Mouse (Mus musculus) right cerebral cortex, postnatal 25 days (tissue): ENCODE results near the gene Rgs6.
A peak's percentile ranks its signal among the peaks of the same experiment; 100 is the strongest.

ENCODE experiments used
- DNase-seq: peaks from one replicate; pipeline ENCODE4 v3.0.0; 2022

Gene Rgs6

GRCm38 (mm10) chr12:82768726-82769125 is 180.6 kb downstream of the Rgs6 start:
- DNase-seq, result no peak

DNA sequence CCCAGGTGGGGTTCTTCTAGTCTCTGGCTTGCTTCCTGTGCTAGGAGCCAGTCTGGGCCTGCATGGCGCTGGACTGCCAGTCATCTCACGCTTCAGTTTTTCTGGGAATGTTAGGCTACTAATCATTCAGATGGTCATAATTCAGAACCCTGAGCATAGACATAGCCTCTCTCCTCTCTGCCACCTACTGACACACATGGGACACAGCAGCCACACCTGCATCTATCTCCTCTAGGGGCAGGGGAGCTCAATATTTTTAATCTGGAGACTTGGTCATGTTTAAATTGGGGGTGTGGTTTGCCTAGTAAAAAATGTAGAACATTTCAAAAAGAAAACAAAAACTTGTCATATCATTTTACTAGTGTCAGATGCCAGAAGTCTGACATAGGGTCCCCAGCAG is 184.1 kb downstream of the Rgs6 start:
- DNase-seq, result no peak

DNA sequence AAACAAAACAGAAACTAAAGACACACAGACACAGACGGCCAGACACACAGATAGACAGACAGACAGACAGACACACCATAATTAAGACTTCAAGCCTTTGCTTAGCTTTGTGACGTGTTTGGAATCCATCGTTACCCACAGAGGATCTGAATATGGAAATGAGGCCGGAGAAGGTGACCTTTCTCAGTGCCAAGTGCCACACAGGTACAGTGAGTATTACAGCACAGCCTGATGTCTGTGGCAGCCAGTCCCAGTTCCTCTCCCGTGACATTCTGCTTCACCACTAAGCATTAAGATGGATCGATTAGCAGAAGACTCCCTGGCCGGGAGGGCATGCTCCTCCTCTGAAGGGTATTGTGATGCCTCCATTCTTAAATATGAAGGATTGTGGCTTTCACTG is 186.5 kb downstream of the Rgs6 start:
- DNase-seq, result no peak

DNA sequence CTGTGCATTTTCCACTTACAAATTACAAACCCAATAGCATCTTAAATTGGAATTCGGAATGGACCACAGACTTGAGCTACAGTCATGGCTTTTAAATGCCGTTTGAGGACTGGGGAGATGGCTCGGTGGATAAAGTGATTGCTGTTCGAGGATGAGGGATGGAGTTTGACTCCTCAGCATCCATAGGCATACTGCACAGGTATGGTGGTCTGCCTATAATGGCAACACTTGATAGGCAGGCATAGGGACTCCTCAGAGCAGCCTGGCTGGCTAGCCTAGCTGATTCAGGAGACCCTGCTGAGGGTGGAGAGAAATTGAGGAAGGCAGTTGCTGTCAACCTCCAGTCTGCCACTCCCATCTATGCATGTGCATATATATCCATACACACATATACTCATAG is 188.6 kb downstream of the Rgs6 start:
- DNase-seq, result no peak

- no peak for DNase-seq
Observed at GRCm38 (mm10) chr12:82780936-82781335, 192.8 kb downstream of the Rgs6 start.

DNA sequence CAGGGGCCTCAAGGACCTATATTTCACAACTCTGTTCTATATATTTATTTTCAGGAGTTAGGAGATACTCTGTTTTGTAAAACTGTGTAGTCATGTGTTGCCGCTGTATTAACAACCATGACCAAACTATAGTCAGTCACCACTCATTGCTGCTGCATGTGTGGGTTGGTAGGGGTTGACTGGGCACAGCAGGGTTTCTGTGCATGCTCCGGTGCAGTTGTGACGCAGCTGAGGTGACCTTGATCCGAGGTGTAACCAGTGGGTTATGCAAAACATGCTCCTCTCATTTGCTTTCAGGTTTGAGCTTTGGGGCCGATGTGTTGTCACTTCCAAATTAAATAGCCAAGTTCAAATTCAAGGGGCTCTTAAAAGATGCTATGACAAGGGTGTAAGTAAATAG is 193.3 kb downstream of the Rgs6 start:
- DNase-seq, result no peak

GRCm38 (mm10) chr12:82792122-82792521 is 204.0 kb downstream of the Rgs6 start:
- no peak for DNase-seq

DNA sequence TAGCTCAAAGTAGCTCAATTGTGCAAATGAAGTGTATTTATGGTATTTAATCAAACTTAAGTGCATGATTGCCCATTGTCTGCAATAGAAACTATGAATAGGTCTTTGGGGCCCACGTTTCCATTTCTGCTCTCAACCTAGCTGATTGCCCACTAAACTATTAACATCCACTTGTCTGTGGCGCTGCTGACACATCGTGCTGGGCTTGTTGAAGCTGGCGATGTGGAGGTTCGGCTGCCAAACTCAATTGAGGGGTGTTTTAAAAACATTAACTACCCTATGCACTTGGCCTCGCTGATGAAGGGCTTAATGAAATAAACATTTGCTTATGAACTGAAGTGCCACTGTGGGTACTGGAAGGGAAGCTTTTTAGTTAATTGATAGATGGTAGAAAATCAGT is 211.8 kb downstream of the Rgs6 start:
- DNase-seq, result no peak

GRCm38 (mm10) chr12:82801736-82802135 is 213.6 kb downstream of the Rgs6 start:
- no peak for DNase-seq

DNA sequence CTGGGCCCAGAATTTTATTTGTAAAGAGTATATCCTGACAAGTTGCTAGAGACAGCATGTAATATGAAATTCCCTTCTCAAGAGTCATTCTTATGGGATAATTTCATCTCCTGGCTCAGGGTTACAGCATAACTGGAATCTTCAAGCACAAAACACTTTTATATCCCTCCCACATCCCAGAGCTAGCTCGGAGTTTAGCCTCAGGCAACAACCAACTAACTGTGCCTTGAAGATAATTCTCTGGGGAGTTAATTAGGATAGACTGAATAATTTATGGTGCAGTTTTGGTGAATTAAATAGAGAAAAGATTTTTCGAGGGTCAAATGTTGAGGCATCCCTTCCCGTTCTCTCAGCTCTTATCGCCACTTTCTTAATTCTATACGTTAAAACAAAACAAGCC is 214.6 kb downstream of the Rgs6 start:
- DNase-seq, result no peak

GRCm38 (mm10) chr12:82805167-82805566 is 217.1 kb downstream of the Rgs6 start:
- no peak for DNase-seq

- DNase-seq, result no peak
Observed at GRCm38 (mm10) chr12:82810631-82811030, 222.5 kb downstream of the Rgs6 start.

- DNase-seq, result no peak
Observed at GRCm38 (mm10) chr12:82815982-82816381, 227.9 kb downstream of the Rgs6 start.

DNA sequence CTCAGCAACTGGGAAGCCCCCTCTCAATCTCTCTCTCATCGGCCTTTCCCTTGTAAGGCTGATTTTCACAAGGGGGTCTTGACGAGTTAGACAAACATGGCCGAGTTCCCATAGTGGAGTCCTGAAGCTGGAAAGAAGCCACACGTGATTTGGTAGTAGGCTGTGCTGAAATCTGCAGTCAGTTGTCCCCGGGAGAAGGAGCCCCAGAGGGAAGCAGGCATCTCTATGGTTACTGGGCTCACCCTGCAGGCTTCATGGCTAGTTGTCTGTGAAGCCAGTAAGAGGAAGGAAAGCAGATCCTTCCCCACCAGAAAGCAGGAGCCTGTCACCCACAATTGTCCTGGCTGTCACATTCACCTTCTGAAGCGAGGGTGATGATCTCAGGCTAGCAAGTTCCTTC is 231.2 kb downstream of the Rgs6 start:
- no peak for DNase-seq

DNA sequence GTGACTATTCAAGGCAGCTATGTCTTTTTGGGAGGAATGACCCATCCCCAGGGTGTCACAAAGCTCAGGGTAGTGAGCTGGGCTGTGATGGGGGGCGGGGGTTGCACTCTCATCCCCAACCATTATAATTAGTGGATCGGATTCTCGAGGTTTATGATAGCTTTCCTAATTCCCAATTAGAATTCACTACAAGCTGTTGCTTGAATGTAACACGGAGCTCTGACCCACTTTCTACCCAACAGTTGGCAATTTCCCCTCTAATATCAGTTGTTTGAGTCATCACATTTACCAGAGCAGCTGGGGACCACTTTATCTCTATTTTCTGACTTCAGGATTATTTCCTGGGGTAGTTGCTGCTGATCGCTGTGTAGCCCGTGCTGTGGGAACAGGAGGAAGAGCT is 231.9 kb downstream of the Rgs6 start:
- DNase-seq, result no peak

DNA sequence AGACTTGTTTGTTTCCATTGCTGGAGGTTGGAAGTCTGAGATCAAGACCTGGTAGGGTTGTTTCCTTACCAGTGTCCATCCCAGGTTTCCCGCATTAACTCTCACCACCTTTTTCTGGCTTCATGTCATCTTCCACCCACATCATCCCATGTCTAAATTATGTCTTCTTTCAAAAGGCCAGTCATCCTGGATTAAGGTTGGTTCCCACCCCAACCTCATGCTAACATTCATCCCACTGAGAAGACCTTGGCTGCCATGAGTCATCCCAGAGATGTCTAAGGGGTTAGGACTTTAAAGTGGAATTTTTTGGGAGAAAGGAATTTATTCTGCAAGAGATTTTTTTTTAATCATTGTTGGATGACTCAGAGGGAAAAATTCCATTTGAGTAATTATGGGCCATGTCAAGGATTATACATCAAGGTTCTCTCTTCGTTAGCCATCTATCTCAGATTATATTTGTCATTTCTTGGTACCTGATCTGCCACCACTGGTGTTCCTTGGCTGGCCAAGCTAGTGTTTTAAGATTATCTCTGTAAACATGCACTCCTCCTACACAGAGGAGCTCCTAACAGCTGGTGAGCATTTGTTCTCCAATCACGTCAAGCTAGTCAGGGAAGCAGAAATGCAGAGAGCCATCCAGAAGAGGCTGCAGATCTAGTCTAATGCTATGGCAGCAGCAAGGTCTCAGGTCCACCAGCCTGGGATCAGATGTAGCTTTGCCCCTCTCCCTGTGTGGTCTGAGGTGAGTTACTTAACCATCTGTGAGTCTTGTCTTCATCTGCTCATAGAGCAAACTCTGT is 234.9 kb downstream of the Rgs6 start:
- DNase-seq, result no peak

GRCm38 (mm10) chr12:82830333-82830732 is 242.2 kb downstream of the Rgs6 start:
- no peak for DNase-seq

DNA sequence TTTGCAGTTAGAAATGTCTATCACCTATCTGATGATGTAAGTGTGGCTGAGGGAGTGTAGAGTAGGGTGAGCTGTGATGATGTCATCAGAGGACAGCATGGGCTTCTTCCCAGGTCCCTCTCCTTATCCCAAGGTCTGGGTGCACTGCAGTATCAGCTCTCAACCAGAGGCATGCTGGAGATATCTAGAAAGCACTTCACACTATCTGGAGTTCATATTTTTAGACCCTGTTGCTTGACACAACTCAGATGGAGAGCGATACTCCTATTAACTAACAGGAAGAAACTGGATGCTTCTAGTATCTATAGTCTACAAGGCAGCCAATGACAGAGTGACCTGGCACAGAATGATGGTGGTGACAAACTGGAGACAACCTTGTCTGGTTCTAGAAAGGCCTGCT is 250.5 kb downstream of the Rgs6 start:
- DNase-seq, result no peak

DNA sequence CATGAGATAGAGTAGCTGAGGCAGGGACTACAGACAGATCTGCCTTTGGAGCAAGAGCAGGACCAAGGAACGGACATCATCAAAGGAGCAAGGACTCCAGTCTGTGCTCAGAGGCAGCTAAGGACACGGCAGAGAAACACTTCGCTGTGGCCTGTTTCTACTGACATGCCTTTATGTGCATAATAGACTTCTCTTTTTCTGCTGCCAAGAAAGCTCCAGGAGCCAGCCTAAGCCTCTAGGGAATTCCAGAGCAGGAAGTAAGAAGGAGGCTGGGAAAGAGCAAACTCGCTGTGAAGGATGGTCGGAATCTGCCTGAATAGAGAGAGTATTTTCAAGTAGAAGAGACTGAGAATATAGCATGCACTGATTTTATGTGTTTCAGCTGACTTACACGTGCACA is 253.5 kb downstream of the Rgs6 start:
- no peak for DNase-seq

DNA sequence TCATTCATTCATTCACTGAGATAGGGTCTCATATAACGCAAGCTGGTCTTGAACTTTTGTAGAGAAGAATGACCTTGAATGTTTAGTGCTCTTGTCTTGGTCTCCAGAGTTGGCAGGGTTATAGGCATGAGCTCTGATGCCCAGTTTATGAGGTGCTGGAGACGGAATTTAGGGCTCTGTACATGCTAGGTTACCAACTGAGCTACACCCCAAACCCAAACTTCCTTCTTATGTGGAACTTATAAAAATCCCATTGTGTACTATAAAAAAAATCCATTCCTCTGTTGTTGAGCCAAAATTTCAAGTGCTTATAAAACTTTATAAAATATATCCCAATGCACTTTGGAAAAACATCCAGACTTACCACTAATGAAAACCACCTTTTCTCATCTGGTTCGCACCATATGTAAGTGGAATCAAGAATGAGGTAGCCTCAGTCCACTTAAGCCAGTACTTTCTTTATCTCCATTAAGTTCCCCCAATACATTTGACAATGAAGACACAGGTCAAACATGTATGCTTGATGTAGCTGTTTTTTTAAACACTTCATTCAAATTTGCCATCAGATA is 260.3 kb downstream of the Rgs6 start:
- DNase-seq, result no peak

DNA sequence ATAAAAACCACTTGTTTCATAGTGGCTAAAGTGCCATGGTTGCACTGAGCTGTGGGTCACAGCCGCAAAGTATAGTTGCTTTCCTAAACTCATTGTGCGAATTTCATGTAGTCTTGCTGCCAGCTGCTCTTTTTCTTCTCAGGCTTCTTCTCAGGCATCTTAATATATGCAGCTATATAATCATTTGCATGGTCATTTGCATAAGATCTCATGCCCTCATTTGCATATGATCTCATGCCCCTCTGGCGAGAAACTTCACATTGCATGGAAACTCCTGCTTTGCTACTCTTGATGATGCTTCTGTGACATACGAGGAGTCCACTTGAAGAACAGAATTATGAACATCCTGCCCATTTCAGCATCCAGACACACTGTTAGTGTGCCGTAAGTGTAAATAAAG is 266.8 kb downstream of the Rgs6 start:
- DNase-seq, result no peak

- DNase-seq, result peak; percentile 25
Observed at GRCm38 (mm10) chr12:82855333-82856107, 267.4 kb downstream of the Rgs6 start.

GRCm38 (mm10) chr12:82865686-82866085 is 277.6 kb downstream of the Rgs6 start:
- DNase-seq, result no peak

- no peak for DNase-seq
Observed at GRCm38 (mm10) chr12:82880711-82881110, 292.6 kb downstream of the Rgs6 start.
